Mouse (Mus musculus): ENCODE results near the gene Tmem50b. TPM values are rescaled to one million over a fixed set of nuclear protein-coding genes. Genes with fewer than 3 reads are reported as not detected.

Tmem50b gene
- polyA plus RNA-seq, 1 experiment from 2014 or later, result 34.7 TPM

DNA sequence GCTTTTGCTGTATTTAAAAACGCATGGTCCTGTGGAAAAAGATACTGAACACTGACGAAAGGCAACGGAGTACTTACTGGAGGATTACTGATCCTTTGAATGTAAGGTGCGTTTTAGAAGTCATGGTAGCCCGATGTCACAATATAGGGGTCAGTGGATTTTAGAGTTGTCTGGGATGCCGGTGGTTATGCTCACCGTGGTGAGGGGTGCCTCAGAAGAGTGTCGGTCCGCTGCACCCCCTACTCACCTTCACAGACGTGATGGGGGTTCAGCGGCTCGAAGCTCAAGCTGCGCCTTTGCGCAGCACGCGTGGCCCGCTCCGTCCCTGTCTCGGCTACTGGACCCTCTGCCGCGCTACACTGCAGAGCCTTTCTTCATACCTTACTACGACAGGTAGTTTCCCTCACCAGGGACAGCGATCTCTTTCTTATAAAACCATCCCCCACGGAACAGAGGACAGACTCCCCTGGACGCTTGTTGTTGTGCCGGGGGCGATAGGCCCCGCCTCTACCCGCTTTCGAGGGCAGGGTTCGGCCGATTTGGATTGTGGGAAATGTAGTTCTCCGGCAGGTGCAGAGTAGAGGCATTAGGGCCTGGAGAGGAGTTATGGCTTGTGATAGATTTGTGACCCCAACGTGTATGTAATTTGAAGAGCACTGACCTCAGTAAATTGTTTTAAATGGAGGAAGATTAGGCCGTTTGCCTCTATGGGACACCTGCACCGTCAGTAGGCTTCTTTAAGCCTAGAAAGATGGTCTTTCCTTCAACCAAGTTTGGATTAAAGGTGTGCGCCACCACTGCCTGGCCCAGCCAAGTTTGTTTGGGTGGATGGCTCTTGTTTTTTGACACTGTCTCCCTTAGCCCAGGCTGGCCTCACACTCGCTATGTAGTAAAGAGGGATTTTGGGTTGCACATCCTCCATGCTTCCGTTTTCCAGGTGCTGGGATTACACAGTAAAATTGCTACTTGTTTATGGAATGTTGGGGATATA lies 21.2 kb upstream of the Tmem50b start, which contains the start of gene Dnajc28:
Dnajc28 (minus strand) TSS at position 516 of the 991 bp plus-strand sequence.
- H3K4me1 ChIP-seq (ENCODE audit: control insufficient read depth, insufficient read depth, low read length), result no peaks in the 10 kb centered on the region
- 0 out of 2 replicates have a peak, but pooled peaks cover 3% of the 10 kb centered on the region for H3K27me3 ChIP-seq (ENCODE audit: control insufficient read depth, insufficient read depth, low read length)
- peak within 1 kb of the TSS; percentile 66 for H3K9ac ChIP-seq (ENCODE audit: low read depth, low read length)
- H3K36me3 ChIP-seq (ENCODE audit: control insufficient read depth, insufficient read depth, low read length), result peaks cover 39% of the 10 kb centered on the region
- H3K9me3 ChIP-seq (ENCODE audit: control insufficient read depth, low read length), result no peaks in the 10 kb centered on the region
- WGBS, result 10% methylated on average over 39 of the region's 39 CpGs
- ATAC-seq (ENCODE audit: low FRiP score, low TSS enrichment), result peak; percentile 91
- H3K4me2 ChIP-seq (replicated peaks; ENCODE audit: low read depth, low read length), result peak within 1 kb of the TSS; percentile 84
- no peak within 1 kb of the TSS for H3K27ac ChIP-seq (ENCODE audit: low read depth, low read length)
- peak within 1 kb of the TSS; percentile 60 for H3K4me3 ChIP-seq (ENCODE audit: low read length)

DNA sequence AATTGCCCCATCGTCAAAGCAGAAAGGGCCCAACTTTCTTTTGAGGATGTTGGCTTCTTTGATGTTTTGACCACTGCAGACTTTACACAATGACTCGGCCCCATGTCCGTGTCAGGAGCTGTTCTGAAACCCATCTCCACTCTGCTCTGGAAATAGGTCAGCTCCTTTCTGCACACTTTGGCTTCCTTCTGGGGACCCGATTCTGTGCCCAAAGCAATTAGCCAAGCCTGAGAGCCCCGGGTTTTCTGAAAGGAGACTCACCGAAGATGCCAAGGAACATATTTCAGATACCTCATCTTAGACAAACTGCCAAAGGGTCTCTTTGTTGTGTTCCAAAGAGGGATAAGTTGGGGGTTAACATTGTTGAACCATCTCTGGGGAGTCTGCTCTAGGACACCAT lies 17.0 kb upstream of the Tmem50b start:
- 85% methylated on average over 6 of the region's 6 CpGs for WGBS
- Histone ChIP-seq H3K4me2 (replicated peaks; ENCODE audit: low read depth, low read length) (no peak overlapping the region), H3K4me1 (ENCODE audit: control insufficient read depth, insufficient read depth, low read length) (no peaks in the 10 kb centered on the region), H3K27me3 (ENCODE audit: control insufficient read depth, insufficient read depth, low read length) (0 out of 2 replicates have a peak, but pooled peaks cover 3% of the 10 kb centered on the region), H3K9me3 (ENCODE audit: control insufficient read depth, low read length) (no peaks in the 10 kb centered on the region), H3K36me3 (ENCODE audit: control insufficient read depth, insufficient read depth, low read length) (no peaks in the 10 kb centered on the region), H3K4me3 (ENCODE audit: low read length) (no peak overlapping the region), H3K27ac (ENCODE audit: low read depth, low read length) (no peak overlapping the region), H3K9ac (ENCODE audit: low read depth, low read length) (no peak overlapping the region)
- ATAC-seq (ENCODE audit: low FRiP score, low TSS enrichment), result no peak

GRCm38 (mm10) chr16:91612525-91612924 lies 14.9 kb upstream of the Tmem50b start:
- no peak overlapping the region for H3K27ac ChIP-seq (ENCODE audit: low read depth, low read length)
- no peak overlapping the region for H3K9ac ChIP-seq (ENCODE audit: low read depth, low read length)
- H3K27me3 ChIP-seq (ENCODE audit: control insufficient read depth, insufficient read depth, low read length), result no peaks in the 10 kb centered on the region
- H3K4me2 ChIP-seq (replicated peaks; ENCODE audit: low read depth, low read length), result no peak overlapping the region
- no peaks in the 10 kb centered on the region for H3K4me1 ChIP-seq (ENCODE audit: control insufficient read depth, insufficient read depth, low read length)
- 51% methylated on average over 5 of the region's 5 CpGs for WGBS
- no peaks in the 10 kb centered on the region for H3K36me3 ChIP-seq (ENCODE audit: control insufficient read depth, insufficient read depth, low read length)
- H3K9me3 ChIP-seq (ENCODE audit: control insufficient read depth, low read length), result no peaks in the 10 kb centered on the region
- no peak overlapping the region for H3K4me3 ChIP-seq (ENCODE audit: low read length)
- no peak for ATAC-seq (ENCODE audit: low FRiP score, low TSS enrichment)

- no peak for ATAC-seq (ENCODE audit: low FRiP score, low TSS enrichment)
- Histone ChIP-seq H3K4me3 (ENCODE audit: low read length) (no peak overlapping the region), H3K4me2 (replicated peaks; ENCODE audit: low read depth, low read length) (no peak overlapping the region), H3K36me3 (ENCODE audit: control insufficient read depth, insufficient read depth, low read length) (no peaks in the 10 kb centered on the region), H3K4me1 (ENCODE audit: control insufficient read depth, insufficient read depth, low read length) (no peaks in the 10 kb centered on the region), H3K27me3 (ENCODE audit: control insufficient read depth, insufficient read depth, low read length) (no peaks in the 10 kb centered on the region), H3K9me3 (ENCODE audit: control insufficient read depth, low read length) (no peaks in the 10 kb centered on the region), H3K27ac (ENCODE audit: low read depth, low read length) (no peak overlapping the region), H3K9ac (ENCODE audit: low read depth, low read length) (no peak overlapping the region)
- WGBS, result 78% methylated on average over 11 of the region's 11 CpGs
These were observed 13.6 kb upstream of the Tmem50b start for GRCm38 (mm10) chr16:91611248-91611647.

- Histone ChIP-seq H3K9ac (ENCODE audit: low read depth, low read length) (no peak overlapping the region), H3K4me1 (ENCODE audit: control insufficient read depth, insufficient read depth, low read length) (no peaks in the 10 kb centered on the region), H3K4me2 (replicated peaks; ENCODE audit: low read depth, low read length) (no peak overlapping the region), H3K27me3 (ENCODE audit: control insufficient read depth, insufficient read depth, low read length) (no peaks in the 10 kb centered on the region), H3K9me3 (ENCODE audit: control insufficient read depth, low read length) (no peaks in the 10 kb centered on the region), H3K36me3 (ENCODE audit: control insufficient read depth, insufficient read depth, low read length) (no peaks in the 10 kb centered on the region), H3K27ac (ENCODE audit: low read depth, low read length) (no peak overlapping the region), H3K4me3 (ENCODE audit: low read length) (no peak overlapping the region)
- WGBS, result 61% methylated on average over 9 of the region's 9 CpGs
- ATAC-seq (ENCODE audit: low FRiP score, low TSS enrichment), result no peak
These were observed 12.1 kb upstream of the Tmem50b start for GRCm38 (mm10) chr16:91609501-91610245.

- Histone ChIP-seq H3K9me3 (ENCODE audit: control insufficient read depth, low read length) (no peaks in the 10 kb centered on the region), H3K4me2 (replicated peaks; ENCODE audit: low read depth, low read length) (no peak overlapping the region), H3K4me3 (ENCODE audit: low read length) (no peak overlapping the region), H3K36me3 (ENCODE audit: control insufficient read depth, insufficient read depth, low read length) (no peaks in the 10 kb centered on the region), H3K27ac (ENCODE audit: low read depth, low read length) (no peak overlapping the region), H3K4me1 (ENCODE audit: control insufficient read depth, insufficient read depth, low read length) (no peaks in the 10 kb centered on the region), H3K9ac (ENCODE audit: low read depth, low read length) (no peak overlapping the region), H3K27me3 (ENCODE audit: control insufficient read depth, insufficient read depth, low read length) (no peaks in the 10 kb centered on the region)
- 92% methylated on average over 8 of the region's 8 CpGs for WGBS
- no peak for ATAC-seq (ENCODE audit: low FRiP score, low TSS enrichment)
These were observed 9.4 kb upstream of the Tmem50b start for GRCm38 (mm10) chr16:91606958-91607357.

GRCm38 (mm10) chr16:91605156-91605555 lies 7.6 kb upstream of the Tmem50b start:
- no peak overlapping the region for H3K27ac ChIP-seq (ENCODE audit: low read depth, low read length)
- WGBS, result 71% methylated on average over 6 of the region's 6 CpGs
- H3K27me3 ChIP-seq (ENCODE audit: control insufficient read depth, insufficient read depth, low read length), result no peaks in the 10 kb centered on the region
- no peak overlapping the region for H3K4me2 ChIP-seq (replicated peaks; ENCODE audit: low read depth, low read length)
- H3K4me3 ChIP-seq (ENCODE audit: low read length), result no peak overlapping the region
- H3K9ac ChIP-seq (ENCODE audit: low read depth, low read length), result no peak overlapping the region
- H3K36me3 ChIP-seq (ENCODE audit: control insufficient read depth, insufficient read depth, low read length), result no peaks in the 10 kb centered on the region
- H3K9me3 ChIP-seq (ENCODE audit: control insufficient read depth, low read length), result no peaks in the 10 kb centered on the region
- ATAC-seq (ENCODE audit: low FRiP score, low TSS enrichment), result no peak
- H3K4me1 ChIP-seq (ENCODE audit: control insufficient read depth, insufficient read depth, low read length), result no peaks in the 10 kb centered on the region; the same call in 1 of the 2 replicates

DNA sequence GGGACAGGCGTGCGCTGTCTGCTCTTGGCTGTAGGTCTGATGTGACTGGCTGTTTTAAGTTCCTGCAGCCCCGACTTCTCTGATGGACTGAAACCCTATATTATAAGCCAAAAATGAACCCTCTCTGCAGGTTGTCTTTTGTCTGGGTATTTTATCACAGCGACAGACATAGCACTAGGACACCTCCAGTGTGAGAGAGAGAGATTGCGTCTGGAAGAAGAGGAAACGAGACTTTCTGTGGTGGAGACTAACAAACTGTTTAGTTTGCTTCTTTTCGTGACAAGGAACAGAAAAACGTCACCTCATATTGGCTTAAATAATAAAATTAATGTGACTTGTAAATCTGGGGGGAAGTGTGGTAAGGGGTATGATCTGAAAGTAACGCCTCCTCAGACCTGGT lies 4.1 kb upstream of the Tmem50b start:
- Histone ChIP-seq H3K4me1 (ENCODE audit: control insufficient read depth, insufficient read depth, low read length) (no peaks in the 10 kb centered on the region; the same call in 1 of the 2 replicates), H3K4me2 (replicated peaks; ENCODE audit: low read depth, low read length) (no peak overlapping the region), H3K36me3 (ENCODE audit: control insufficient read depth, insufficient read depth, low read length) (no peaks in the 10 kb centered on the region), H3K9me3 (ENCODE audit: control insufficient read depth, low read length) (no peaks in the 10 kb centered on the region), H3K4me3 (ENCODE audit: low read length) (no peak overlapping the region), H3K27me3 (ENCODE audit: control insufficient read depth, insufficient read depth, low read length) (peaks cover 2% of the 10 kb centered on the region; the same call in 1 of the 2 replicates), H3K27ac (ENCODE audit: low read depth, low read length) (no peak overlapping the region), H3K9ac (ENCODE audit: low read depth, low read length) (no peak overlapping the region)
- ATAC-seq (ENCODE audit: low FRiP score, low TSS enrichment), result no peak
- WGBS, result 39% methylated on average over 9 of the region's 9 CpGs

Measured in kidney, embryonic 14.5 days (tissue).